Comparison of ENCODE assay signal across 20 mouse cellular contexts in the genomic region with DNA sequence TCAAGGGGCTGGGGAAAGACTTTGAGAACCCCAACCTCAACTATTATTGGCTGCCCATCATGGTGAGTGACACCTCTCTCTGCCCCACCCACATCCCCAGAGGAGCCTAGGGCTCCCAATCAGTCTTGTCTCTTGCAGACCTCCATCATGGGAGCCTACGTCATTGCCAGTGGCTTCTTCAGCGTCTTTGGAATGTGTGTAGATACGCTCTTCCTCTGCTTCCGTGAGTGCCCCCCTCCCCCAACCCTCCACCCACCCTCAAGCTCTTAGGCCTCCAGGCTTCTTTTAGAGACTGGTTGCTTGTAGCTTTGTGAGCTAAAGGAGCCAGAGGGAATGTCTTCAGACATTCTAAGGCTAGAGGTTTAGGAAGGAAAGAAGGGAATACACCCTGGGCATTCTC. TPM values are rescaled to one million over a fixed set of nuclear protein-coding genes. Genes with fewer than 3 reads are reported as not detected.
"Had no signal": no experiment of that assay in that cellular context is flagged by ENCODE, and none has a peak within 500 bp of the region (broad histone marks: within the 10 kb centered on the region; RNA-seq: fewer than 3 reads in every experiment).

No protein-coding gene starts in this region.

- H3K27ac ChIP-seq: midbrain, embryonic 12.5 days; neural tube, embryonic 13.5 days; neural tube, embryonic 15.5 days; stomach, embryonic 15.5 days; stomach, postnatal 0 days had no signal

- H3K4me3 ChIP-seq: midbrain, embryonic 12.5 days; myocyte; neural tube, embryonic 13.5 days; neural tube, embryonic 15.5 days; stomach, embryonic 15.5 days had no signal

- H3K9me3 ChIP-seq: midbrain, embryonic 12.5 days; neural tube, embryonic 13.5 days; neural tube, embryonic 15.5 days; stomach, embryonic 15.5 days had no signal

- H3K9ac ChIP-seq: lung, embryonic 14.5 days; midbrain, embryonic 12.5 days; neural tube, embryonic 13.5 days; neural tube, embryonic 15.5 days; stomach, embryonic 15.5 days had no signal

- ATAC-seq: midbrain, embryonic 16.5 days had no signal

- H3K27me3 ChIP-seq: neural tube, embryonic 13.5 days; neural tube, embryonic 15.5 days; stomach, embryonic 15.5 days had no signal

- H3K4me2 ChIP-seq: lung, embryonic 14.5 days; midbrain, embryonic 12.5 days; neural tube, embryonic 13.5 days; neural tube, embryonic 15.5 days; stomach, embryonic 15.5 days had no signal

- DNase-seq: lung, adult 18-20 months; lung, embryonic 14.5 days; lung, postnatal 10 days; lung, postnatal 4 days; midbrain, embryonic 14.5 days; retina, postnatal 1 day; right cerebral cortex, postnatal 14 days; thymus, adult 2 months; thymus, postnatal 25 days; thymus, postnatal 4 days had no signal

- H3K36me3 ChIP-seq: midbrain, embryonic 12.5 days; neural tube, embryonic 15.5 days; stomach, embryonic 15.5 days had no signal

RNA-seq across cellular contexts. Expression of a gene that starts 14.6 kb away (rescaled TPM):
- total RNA-seq: megakaryocyte-erythroid progenitor cell, adult 5-6 weeks had no signal
- polyA plus RNA-seq: midbrain, embryonic 14.5 days; neural tube, embryonic 11.5 days; neural tube, embryonic 13.5 days; neural tube, embryonic 15.5 days had no signal

RNA-seq across cellular contexts. Expression of a gene that starts 30.2 kb away (rescaled TPM):
- polyA plus RNA-seq: liver, embryonic 16.5 days; midbrain, embryonic 12.5 days had no signal
